Mouse (Mus musculus) liver, embryonic 16.5 days (tissue): Measurements from ENCODE around the gene Vps13c. TPM values are rescaled to one million over a fixed set of nuclear protein-coding genes. Genes with fewer than 3 reads are reported as not detected.
A peak's percentile ranks its signal among the peaks of the same experiment; 100 is the strongest.

Experiments used
- ATAC-seq: fragments of 200-750 bp; cut with Nextera tagmentation; 2 replicates; pipeline ENCODE4 v1.8.0; 2017; ENCODE audit warnings: low read depth, mild to moderate bottlenecking, moderate number of reproducible peaks, moderate library complexity
- H3K27ac ChIP-seq: fragments of 300-500 bp; sonication (generic); 2 replicates; pipeline ENCODE4 v1.5.1; 2014; ENCODE audit warnings: mild to moderate bottlenecking, low read length
- H3K27me3 ChIP-seq: fragments of 300-500 bp; sonication (generic); 2 replicates; pipeline ENCODE4 v1.6.1; 2014; ENCODE audit warnings: low read depth, low read length, mixed read lengths; ENCODE audit not compliant: control insufficient read depth, insufficient read depth
- H3K36me3 ChIP-seq: fragments of 300-500 bp; sonication (generic); 2 replicates; pipeline ENCODE4 v1.6.1; 2014; ENCODE audit warnings: mild to moderate bottlenecking; ENCODE audit not compliant: control insufficient read depth, insufficient read depth
- H3K4me1 ChIP-seq: fragments of 300-500 bp; sonication (generic); 2 replicates; pipeline ENCODE4 v1.6.1; 2014; ENCODE audit warnings: low read depth, low read length, mixed read lengths; ENCODE audit not compliant: control insufficient read depth
- H3K4me2 ChIP-seq: fragments of 300-500 bp; sonication (generic); 2 replicates; pipeline ENCODE4 v1.6.1; 2014; ENCODE audit warnings: low read depth, low read length, mixed read lengths
- H3K4me3 ChIP-seq: fragments of 300-500 bp; sonication (generic); 2 replicates; pipeline ENCODE4 v1.5.1; 2014; ENCODE audit warnings: low read depth, mild to moderate bottlenecking, low read length
- H3K9ac ChIP-seq: fragments of 300-500 bp; sonication (generic); 2 replicates; pipeline ENCODE4 v1.6.1; 2014; ENCODE audit warnings: low read depth, low read length
- H3K9me3 ChIP-seq: fragments of 300-500 bp; sonication (generic); replicated peaks from 2 replicates; pipeline ENCODE4 v1.6.1; 2016; ENCODE audit warnings: low read length; ENCODE audit not compliant: control insufficient read depth
- WGBS: fragments of 180-500 bp; shearing (Covaris S2); extraction: QIAGEN DNeasy Blood & Tissue Kit; methylation state at CpG from one replicate; pipeline ENCODE4 v1.1.7; 2014; ENCODE audit not compliant: insufficient replicate concordance; 5-methylcytosine and 5-hydroxymethylcytosine counted together
- polyA plus RNA-seq: library from polyadenylated mRNA; unstranded; fragments of >200 nt; fragmentation: Nextera tagmentation; extraction: Ambion mirVana; gene quantifications from 2 replicates; pipeline ENCODE4 v1.2.1, GENCODE M21; 2015

The Vps13c gene
- polyA plus RNA-seq, result 4.4 and 4.7 TPM in 2 replicates

GRCm38 (mm10) chr9:67839981-67840859 lies at the start of gene Vps13c:
Gene Vps13c (plus strand): TSS chr9:67840396.
- peak within 1 kb of the TSS; percentile 89 for H3K4me3 ChIP-seq
- WGBS, result under 1% methylated on average over 38 of the region's 53 CpGs
- ATAC-seq, result peak; percentile 97
- H3K36me3 ChIP-seq, result no peaks in the 10 kb centered on the region
- peak within 1 kb of the TSS; percentile 87 for H3K9ac ChIP-seq
- H3K9me3 ChIP-seq, result no peaks in the 10 kb centered on the region
- H3K4me2 ChIP-seq, result peak within 1 kb of the TSS; percentile 85
- peaks cover 35% of the 10 kb centered on the region for H3K4me1 ChIP-seq
- H3K27ac ChIP-seq, result peak within 1 kb of the TSS; percentile 63
- H3K27me3 ChIP-seq, result no peaks in the 10 kb centered on the region

GRCm38 (mm10) chr9:67792405-67792804 lies 47.8 kb upstream of the Vps13c start:
- Histone ChIP-seq H3K9me3 (no peaks in the 10 kb centered on the region), H3K27me3 (0 out of 2 replicates have a peak, but pooled peaks cover 4% of the 10 kb centered on the region), H3K4me1 (no peaks in the 10 kb centered on the region), H3K27ac (no peak overlapping the region), H3K4me3 (no peak overlapping the region), H3K9ac (no peak overlapping the region), H3K4me2 (no peak overlapping the region), H3K36me3 (no peaks in the 10 kb centered on the region)
- ATAC-seq, result no peak
- WGBS, result 43% methylated on average over 5 of the region's 5 CpGs

- 0 out of 2 replicates have a peak, but pooled peaks cover 4% of the 10 kb centered on the region for H3K27me3 ChIP-seq
- H3K27ac ChIP-seq, result no peak overlapping the region
- no peaks in the 10 kb centered on the region for H3K4me1 ChIP-seq
- H3K36me3 ChIP-seq, result no peaks in the 10 kb centered on the region
- ATAC-seq, result no peak
- H3K9me3 ChIP-seq, result no peaks in the 10 kb centered on the region
- no peak overlapping the region for H3K9ac ChIP-seq
- H3K4me3 ChIP-seq, result no peak overlapping the region
- H3K4me2 ChIP-seq, result no peak overlapping the region
- WGBS, result 24% methylated on average over 6 of the region's 6 CpGs
Observed at GRCm38 (mm10) chr9:67793501-67793900, 46.7 kb upstream of the Vps13c start.

GRCm38 (mm10) chr9:67794216-67794615 lies 46.0 kb upstream of the Vps13c start:
- Histone ChIP-seq H3K27ac (no peak overlapping the region), H3K36me3 (no peaks in the 10 kb centered on the region), H3K9me3 (no peaks in the 10 kb centered on the region), H3K9ac (no peak overlapping the region), H3K27me3 (0 out of 2 replicates have a peak, but pooled peaks cover 4% of the 10 kb centered on the region), H3K4me3 (no peak overlapping the region), H3K4me1 (no peaks in the 10 kb centered on the region), H3K4me2 (no peak overlapping the region)
- 47% methylated on average over 1 of the region's 1 CpGs for WGBS
- ATAC-seq, result no peak

GRCm38 (mm10) chr9:67794668-67795067 lies 45.5 kb upstream of the Vps13c start:
- 0 out of 2 replicates have a peak, but pooled peaks cover 4% of the 10 kb centered on the region for H3K27me3 ChIP-seq
- H3K9me3 ChIP-seq, result no peaks in the 10 kb centered on the region
- no peak overlapping the region for H3K27ac ChIP-seq
- no peaks in the 10 kb centered on the region for H3K4me1 ChIP-seq
- ATAC-seq, result no peak
- no peaks in the 10 kb centered on the region for H3K36me3 ChIP-seq
- H3K4me3 ChIP-seq, result no peak overlapping the region
- H3K4me2 ChIP-seq, result no peak overlapping the region
- H3K9ac ChIP-seq, result no peak overlapping the region
- 68% methylated on average over 4 of the region's 4 CpGs for WGBS

- WGBS, result 62% methylated on average over 14 of the region's 14 CpGs
- no peaks in the 10 kb centered on the region for H3K4me1 ChIP-seq
- H3K27ac ChIP-seq, result no peak overlapping the region
- H3K27me3 ChIP-seq, result 0 out of 2 replicates have a peak, but pooled peaks cover 4% of the 10 kb centered on the region
- no peak for ATAC-seq
- H3K4me2 ChIP-seq, result no peak overlapping the region
- no peak overlapping the region for H3K4me3 ChIP-seq
- H3K9me3 ChIP-seq, result no peaks in the 10 kb centered on the region
- no peak overlapping the region for H3K9ac ChIP-seq
- H3K36me3 ChIP-seq, result no peaks in the 10 kb centered on the region
Observed at GRCm38 (mm10) chr9:67795205-67795675, 45.0 kb upstream of the Vps13c start.

- no peak for ATAC-seq
- Histone ChIP-seq H3K36me3 (no peaks in the 10 kb centered on the region), H3K27ac (no peak overlapping the region), H3K27me3 (0 out of 2 replicates have a peak, but pooled peaks cover 1% of the 10 kb centered on the region), H3K9me3 (no peaks in the 10 kb centered on the region), H3K4me2 (no peak overlapping the region), H3K4me3 (no peak overlapping the region), H3K4me1 (no peaks in the 10 kb centered on the region), H3K9ac (no peak overlapping the region)
- 40% methylated on average over 14 of the region's 14 CpGs for WGBS
Observed at GRCm38 (mm10) chr9:67799078-67799819, 40.9 kb upstream of the Vps13c start.

GRCm38 (mm10) chr9:67802241-67802640 lies 38.0 kb upstream of the Vps13c start:
- Histone ChIP-seq H3K27me3 (no peaks in the 10 kb centered on the region), H3K9ac (no peak overlapping the region), H3K36me3 (no peaks in the 10 kb centered on the region), H3K9me3 (no peaks in the 10 kb centered on the region), H3K27ac (no peak overlapping the region), H3K4me3 (no peak overlapping the region), H3K4me1 (no peaks in the 10 kb centered on the region), H3K4me2 (no peak overlapping the region)
- ATAC-seq, result no peak
- 24% methylated on average over 6 of the region's 6 CpGs for WGBS
